ENCODE assay signal across 8 mouse cellular contexts in the genomic region with DNA sequence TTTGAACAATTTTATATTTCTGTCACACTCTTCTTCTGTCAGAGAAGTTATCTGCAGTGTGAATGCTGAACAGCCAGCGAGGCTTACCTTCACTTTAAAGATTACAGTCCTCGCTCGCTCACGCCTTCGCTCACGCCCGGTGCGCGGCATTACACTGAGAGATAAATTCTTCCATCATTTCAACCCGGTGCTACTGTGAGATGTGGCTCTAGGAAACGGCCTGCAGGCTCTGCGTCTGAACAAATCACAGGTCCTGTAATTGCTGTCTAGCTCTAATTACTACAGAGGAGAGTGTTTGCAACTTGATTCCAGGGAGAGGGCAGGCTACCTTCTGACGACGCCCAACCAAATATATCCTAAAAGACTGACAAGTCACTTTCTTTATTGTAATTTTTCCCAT.
A peak's percentile ranks its signal among the peaks of the same experiment; 100 is the strongest.
DNase-seq lines count a peak whose midpoint lies in the region; ATAC-seq lines count a peak whose summit lies in the region.

No protein-coding gene starts in this region.

- H3K4me1 ChIP-seq in embryonic facial prominence, embryonic 15.5 days, result 0 out of 2 replicates have a peak, but pooled peaks cover 5% of the 10 kb centered on the region
- peaks cover 4% of the 10 kb centered on the region; the same call in 1 of the 2 replicates for H3K4me1 ChIP-seq in intestine, embryonic 16.5 days (ENCODE audit: control insufficient read depth, insufficient read depth, low read length)
- peaks cover 63% of the 10 kb centered on the region for H3K4me1 ChIP-seq in liver, embryonic 13.5 days (replicated peaks)

- peak overlapping the region; percentile 66 for H3K4me2 ChIP-seq in embryonic facial prominence, embryonic 15.5 days (replicated peaks)
- peak overlapping the region; percentile 69 for H3K4me2 ChIP-seq in intestine, embryonic 16.5 days (ENCODE audit: low read depth, low read length)
- H3K4me2 ChIP-seq in liver, embryonic 13.5 days, result peak overlapping the region; percentile 74

- DNase-seq in left cerebral cortex, adult 11 months (ENCODE audit: low spot score), result peak; percentile 9
- DNase-seq in left cerebral cortex, postnatal 4 days, result no peak
- peak; percentile 50 for DNase-seq in liver, embryonic 13.5 days
- peak; percentile 47 for DNase-seq in retina, postnatal 1 day
- DNase-seq in layer of hippocampus, postnatal 25 days (ENCODE audit: extremely low spot score in 1 of 2, low spot score in 1 of 2), result no peak

- intact Hi-C loops in left cerebral cortex, postnatal 4 days (cut with DNase I), result no loop called here

- H3K4me3 ChIP-seq in embryonic facial prominence, embryonic 15.5 days (replicated peaks), result peak overlapping the region; percentile 44
- H3K4me3 ChIP-seq in intestine, embryonic 16.5 days (ENCODE audit: low read length), result peak overlapping the region; percentile 51
- H3K4me3 ChIP-seq in liver, embryonic 13.5 days (replicated peaks), result peak overlapping the region; percentile 55

- no peaks in the 10 kb centered on the region for H3K9me3 ChIP-seq in embryonic facial prominence, embryonic 15.5 days (replicated peaks)
- H3K9me3 ChIP-seq in intestine, embryonic 16.5 days (ENCODE audit: control insufficient read depth, low read length), result no peaks in the 10 kb centered on the region
- H3K9me3 ChIP-seq in liver, embryonic 13.5 days (replicated peaks), result no peaks in the 10 kb centered on the region

- under 1% methylated on average over 14 of the region's 14 CpGs for WGBS in embryonic facial prominence, embryonic 15.5 days
- WGBS in intestine, embryonic 16.5 days, result under 1% methylated on average over 14 of the region's 14 CpGs
- under 1% methylated on average over 14 of the region's 14 CpGs for WGBS in liver, embryonic 13.5 days (ENCODE audit: insufficient replicate concordance)

- ATAC-seq in embryonic facial prominence, embryonic 15.5 days (ENCODE audit: insufficient number of reproducible peaks, low FRiP score, low TSS enrichment, low read depth), result peak; percentile 75; the same call in 1 of the 2 replicates
- peak; percentile 36 for ATAC-seq in intestine, embryonic 16.5 days
- ATAC-seq in liver, embryonic 13.5 days (ENCODE audit: low read depth), result peak; percentile 76
- ATAC-seq in granulocyte monocyte progenitor cell, adult 5-6 weeks (replicated peaks; ENCODE audit: poor library complexity, severe bottlenecking), result no peak

- no peak overlapping the region for H3K9ac ChIP-seq in embryonic facial prominence, embryonic 15.5 days
- peak overlapping the region; percentile 42 for H3K9ac ChIP-seq in intestine, embryonic 16.5 days (ENCODE audit: low read depth, low read length)
- peak overlapping the region; percentile 57 for H3K9ac ChIP-seq in liver, embryonic 13.5 days

- no peaks in the 10 kb centered on the region for H3K36me3 ChIP-seq in embryonic facial prominence, embryonic 15.5 days
- no peaks in the 10 kb centered on the region for H3K36me3 ChIP-seq in intestine, embryonic 16.5 days (ENCODE audit: control insufficient read depth, insufficient read depth, low read length)
- no peaks in the 10 kb centered on the region for H3K36me3 ChIP-seq in liver, embryonic 13.5 days

- 0 out of 2 replicates have a peak overlapping the region, but pooled peaks have one; percentile 44 for H3K27ac ChIP-seq in embryonic facial prominence, embryonic 15.5 days (replicated peaks)
- H3K27ac ChIP-seq in intestine, embryonic 16.5 days (ENCODE audit: low read length), result peak overlapping the region; percentile 59
- peak overlapping the region; percentile 44 for H3K27ac ChIP-seq in liver, embryonic 13.5 days

- H3K27me3 ChIP-seq in embryonic facial prominence, embryonic 15.5 days, result no peaks in the 10 kb centered on the region
- 0 out of 2 replicates have a peak, but pooled peaks cover 2% of the 10 kb centered on the region for H3K27me3 ChIP-seq in intestine, embryonic 16.5 days (replicated peaks; ENCODE audit: control insufficient read depth, insufficient read depth, low read length)
- H3K27me3 ChIP-seq in liver, embryonic 13.5 days, result no peaks in the 10 kb centered on the region

Comparison
In these comparisons a context has a peak if more than half of its experiments do, and no peak if none do; other contexts are left out.
1. DNase-seq: peak in left cerebral cortex, adult 11 months (single experiment), liver, embryonic 13.5 days (single experiment) and retina, postnatal 1 day (single experiment); none in left cerebral cortex, postnatal 4 days (single experiment) and layer of hippocampus, postnatal 25 days (0 of 2).
2. Peak in every context shown above with its lines, with median percentiles within 50 percentile points of each other: H3K27ac ChIP-seq, H3K4me2 ChIP-seq and H3K4me3 ChIP-seq.